Mouse (Mus musculus) liver, embryonic 11.5 days (tissue): ENCODE results near the gene Gm43517. TPM values are rescaled to one million over a fixed set of nuclear protein-coding genes. Genes with fewer than 3 reads are reported as not detected.

Source experiments
- ATAC-seq: fragments of 200-750 bp; cut with Nextera tagmentation; replicated peaks from 2 replicates; pipeline ENCODE4 v1.8.0; 2017; ENCODE audit warnings: moderate number of reproducible peaks, mild to moderate bottlenecking, moderate TSS enrichment, moderate library complexity; ENCODE audit not compliant: low FRiP score
- DNase-seq: peaks from one replicate; pipeline ENCODE4 v3.0.0-alpha.2; 2017; ENCODE audit warnings: low spot score
- H3K27ac ChIP-seq: fragments of 300-500 bp; sonication (generic); 2 replicates; pipeline ENCODE4 v1.5.1; 2014; ENCODE audit warnings: mild to moderate bottlenecking, low read depth, low read length, control low read depth
- H3K27me3 ChIP-seq: fragments of 300-500 bp; sonication (generic); replicated peaks from 2 replicates; pipeline ENCODE4 v1.6.1; 2014; ENCODE audit warnings: low read length, mixed read lengths; ENCODE audit not compliant: control insufficient read depth, insufficient read depth
- H3K36me3 ChIP-seq: fragments of 300-500 bp; sonication (generic); 2 replicates; pipeline ENCODE4 v1.6.1; 2014; ENCODE audit warnings: mild to moderate bottlenecking, low read length, moderate library complexity, mixed read lengths; ENCODE audit not compliant: control insufficient read depth, insufficient read depth
- H3K4me1 ChIP-seq: fragments of 300-500 bp; sonication (generic); replicated peaks from 2 replicates; pipeline ENCODE4 v1.6.1; 2014; ENCODE audit warnings: low read length, mixed read lengths; ENCODE audit not compliant: control insufficient read depth, insufficient read depth
- H3K4me2 ChIP-seq: fragments of 300-500 bp; sonication (generic); 2 replicates; pipeline ENCODE4 v1.6.1; 2014; ENCODE audit warnings: mild to moderate bottlenecking, control low read depth, moderate library complexity
- H3K4me3 ChIP-seq: fragments of 300-500 bp; sonication (generic); 2 replicates; pipeline ENCODE4 v1.5.1; 2014; ENCODE audit warnings: low read depth, low read length, control low read depth
- H3K9ac ChIP-seq: fragments of 300-500 bp; sonication (generic); 2 replicates; pipeline ENCODE4 v1.6.1; 2014; ENCODE audit warnings: low read depth, low read length, control low read depth
- H3K9me3 ChIP-seq: fragments of 300-500 bp; sonication (generic); 2 replicates; pipeline ENCODE4 v1.6.1; 2016; ENCODE audit warnings: low read length, inconsistent platforms, mixed read lengths; ENCODE audit not compliant: control insufficient read depth
- WGBS: fragments of 180-500 bp; shearing (Covaris S2); extraction: QIAGEN DNeasy Blood & Tissue Kit; methylation state at CpG from one replicate; pipeline ENCODE4 v1.1.7; 2014; 5-methylcytosine and 5-hydroxymethylcytosine counted together
- polyA plus RNA-seq: library from polyadenylated mRNA; unstranded; fragments of >200 nt; fragmentation: Nextera tagmentation; extraction: Ambion mirVana; gene quantifications from 2 replicates; pipeline ENCODE4 v1.2.1, GENCODE M21; 2014

Gene Gm43517
- polyA plus RNA-seq, 1 experiment from 2014 or later, result not detected

DNA sequence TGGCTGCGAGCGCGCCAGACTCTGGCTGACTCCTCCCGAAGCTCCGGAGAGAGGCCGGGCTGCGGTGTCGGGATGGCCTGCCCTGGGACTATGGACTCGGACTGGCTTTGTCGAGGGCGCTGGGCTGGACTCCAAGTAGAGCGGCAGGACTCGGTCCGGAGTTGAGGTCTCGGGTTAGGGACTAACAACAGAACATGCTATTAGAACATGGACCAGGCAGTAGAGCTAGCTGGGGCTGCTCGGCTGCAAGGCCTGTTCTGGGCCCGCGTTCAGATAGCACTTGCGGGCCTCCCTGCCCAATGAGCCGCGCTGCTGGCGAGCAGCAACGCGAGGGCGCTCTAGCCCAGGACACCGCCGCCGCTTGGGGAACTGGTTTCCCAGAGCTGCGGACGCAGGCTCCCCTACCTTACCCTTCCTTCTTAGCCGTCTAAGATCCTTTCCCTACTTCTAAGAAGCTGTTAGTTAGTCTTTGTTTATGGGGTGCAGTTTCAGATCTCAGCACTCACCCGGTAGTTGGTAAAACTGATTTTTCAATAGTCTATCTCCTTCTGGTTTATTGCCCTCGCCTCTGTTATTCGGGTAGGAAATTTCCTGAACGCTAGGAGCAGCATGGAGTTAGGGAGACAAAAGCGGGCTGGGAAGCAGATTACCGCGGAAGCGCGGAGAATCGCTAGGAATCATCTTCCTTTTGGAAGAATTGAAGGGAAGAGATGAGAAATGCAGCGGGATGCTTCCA lies 6.5 kb downstream of the Gm43517 start:
- WGBS, result under 1% methylated on average over 42 of the region's 42 CpGs
- no peak overlapping the region for H3K27ac ChIP-seq
- no peaks in the 10 kb centered on the region for H3K9me3 ChIP-seq
- DNase-seq, result no peak
- H3K4me2 ChIP-seq, result 0 out of 2 replicates have a peak overlapping the region, but pooled peaks have one; percentile 14
- no peak overlapping the region for H3K4me3 ChIP-seq
- H3K27me3 ChIP-seq, result peaks cover 67% of the 10 kb centered on the region
- ATAC-seq, result peak; percentile 74
- no peaks in the 10 kb centered on the region for H3K4me1 ChIP-seq
- no peak overlapping the region for H3K9ac ChIP-seq
- no peaks in the 10 kb centered on the region for H3K36me3 ChIP-seq

DNA sequence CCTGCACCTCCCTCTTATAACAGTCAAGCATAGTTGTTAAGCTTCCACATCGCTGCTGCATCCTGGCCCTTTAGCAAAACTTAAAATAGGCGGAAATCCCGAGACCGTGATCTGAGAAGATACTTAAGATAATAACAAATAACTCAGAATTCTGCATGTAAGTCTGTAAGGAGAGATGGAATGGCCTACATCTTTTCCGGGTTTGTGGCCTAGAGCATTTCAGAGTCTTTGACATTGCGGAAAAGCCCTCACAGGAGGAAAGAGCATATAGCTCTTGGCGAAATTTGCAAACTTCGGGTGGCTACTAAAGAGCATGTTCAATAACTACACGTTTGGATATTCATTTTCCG lies 7.0 kb downstream of the Gm43517 start:
- Histone ChIP-seq H3K9ac (no peak overlapping the region), H3K27ac (no peak overlapping the region), H3K9me3 (no peaks in the 10 kb centered on the region), H3K36me3 (no peaks in the 10 kb centered on the region), H3K27me3 (peaks cover 70% of the 10 kb centered on the region), H3K4me1 (no peaks in the 10 kb centered on the region), H3K4me3 (no peak overlapping the region), H3K4me2 (no peak overlapping the region)
- no peak for DNase-seq
- no peak for ATAC-seq
- 4% methylated on average over 10 of the region's 10 CpGs for WGBS

DNA sequence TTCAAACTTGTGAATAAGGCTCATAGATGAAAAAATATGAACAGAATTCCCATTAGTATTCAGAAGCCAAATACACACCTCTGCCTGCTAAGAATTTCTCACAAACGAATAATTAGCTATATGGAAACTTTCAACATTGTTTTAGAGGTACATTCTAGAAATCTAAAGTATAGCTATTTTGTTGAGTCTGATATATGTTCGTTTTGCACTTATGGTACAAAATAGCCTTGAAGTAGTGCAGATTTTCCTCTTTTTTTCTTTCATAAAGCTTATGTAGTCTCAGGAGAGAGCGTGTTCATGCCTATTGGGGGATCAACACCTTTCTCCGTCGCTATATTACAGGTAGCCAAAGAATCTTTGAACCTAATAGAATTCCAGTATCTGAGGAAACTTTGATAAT lies 7.9 kb downstream of the Gm43517 start:
- H3K4me3 ChIP-seq, result no peak overlapping the region
- WGBS, result 5% methylated on average over 5 of the region's 5 CpGs
- H3K4me2 ChIP-seq, result no peak overlapping the region
- H3K27ac ChIP-seq, result no peak overlapping the region
- DNase-seq, result no peak
- no peak for ATAC-seq
- no peaks in the 10 kb centered on the region for H3K9me3 ChIP-seq
- H3K4me1 ChIP-seq, result no peaks in the 10 kb centered on the region
- H3K27me3 ChIP-seq, result peaks cover 75% of the 10 kb centered on the region
- H3K9ac ChIP-seq, result no peak overlapping the region
- no peaks in the 10 kb centered on the region for H3K36me3 ChIP-seq

DNA sequence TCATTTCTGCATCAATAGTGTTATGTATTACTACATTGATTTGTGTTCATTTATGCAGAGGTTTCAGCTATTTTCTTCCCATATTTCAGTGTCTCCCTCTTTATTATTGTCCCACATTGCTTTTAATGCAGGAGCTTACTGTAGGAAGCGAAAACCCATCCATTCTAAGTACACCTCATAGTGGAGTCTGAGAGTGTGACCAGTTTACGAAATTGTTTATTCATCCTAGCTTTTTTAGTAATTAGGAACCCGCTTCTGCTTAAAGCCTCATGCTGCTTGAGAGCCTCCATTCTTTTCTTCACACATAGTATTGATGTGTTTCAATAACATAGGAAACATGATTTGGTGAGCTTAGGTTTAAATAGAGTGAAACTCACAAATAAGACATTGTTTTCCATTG lies 8.7 kb downstream of the Gm43517 start:
- Histone ChIP-seq H3K36me3 (no peaks in the 10 kb centered on the region), H3K4me2 (no peak overlapping the region), H3K9ac (no peak overlapping the region), H3K27ac (no peak overlapping the region), H3K4me3 (no peak overlapping the region), H3K9me3 (no peaks in the 10 kb centered on the region), H3K27me3 (peaks cover 75% of the 10 kb centered on the region), H3K4me1 (no peaks in the 10 kb centered on the region)
- WGBS, result 15% methylated on average over 3 of the region's 3 CpGs
- DNase-seq (no peak), ATAC-seq (no peak)

DNA sequence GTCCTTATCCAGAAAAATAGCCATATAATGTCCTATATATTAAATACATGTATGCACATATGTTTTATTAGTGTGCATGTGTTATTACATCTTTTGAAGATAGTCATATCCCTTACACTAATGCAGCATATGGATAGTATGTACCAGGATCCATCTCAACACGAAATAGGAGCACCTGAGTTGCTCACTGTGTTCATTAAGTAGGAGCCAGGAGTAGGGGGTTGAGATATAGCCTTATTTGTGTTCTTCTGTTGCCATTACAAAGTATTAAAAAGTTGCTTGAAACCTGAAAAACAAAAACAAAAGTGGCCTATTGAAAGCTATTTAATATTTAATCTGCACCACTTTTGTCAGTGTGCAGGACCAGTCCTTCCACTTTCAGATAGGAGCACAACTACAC lies 9.2 kb downstream of the Gm43517 start:
- H3K9me3 ChIP-seq, result no peaks in the 10 kb centered on the region
- ATAC-seq, result no peak
- H3K4me1 ChIP-seq, result no peaks in the 10 kb centered on the region
- no peak overlapping the region for H3K9ac ChIP-seq
- H3K36me3 ChIP-seq, result no peaks in the 10 kb centered on the region
- no peak for DNase-seq
- no peak overlapping the region for H3K4me3 ChIP-seq
- WGBS, result 11% methylated on average over 1 of the region's 1 CpGs
- H3K27me3 ChIP-seq, result peaks cover 78% of the 10 kb centered on the region
- H3K4me2 ChIP-seq, result no peak overlapping the region
- H3K27ac ChIP-seq, result no peak overlapping the region

DNA sequence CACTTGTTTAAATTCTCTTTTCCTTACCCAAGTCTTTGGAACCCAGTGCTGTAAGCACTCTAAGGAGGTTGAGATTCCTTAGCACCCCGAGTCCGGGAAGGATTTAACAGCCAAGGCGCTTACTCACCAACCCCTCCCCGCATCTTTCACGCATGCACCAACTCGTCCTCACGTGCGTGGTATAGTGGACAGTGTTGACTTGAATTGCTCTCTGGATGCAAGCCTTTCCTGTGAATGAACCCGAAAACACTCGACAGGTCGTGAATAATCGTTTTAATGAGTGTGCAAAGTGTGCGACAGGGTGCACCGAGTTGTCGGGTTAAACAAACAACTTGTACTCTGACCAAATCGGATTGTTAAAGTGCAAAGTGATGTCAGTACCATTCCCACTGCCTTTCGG lies 9.9 kb downstream of the Gm43517 start:
- Histone ChIP-seq H3K9ac (no peak overlapping the region), H3K27me3 (peaks cover 77% of the 10 kb centered on the region), H3K9me3 (no peaks in the 10 kb centered on the region), H3K27ac (no peak overlapping the region), H3K4me1 (no peaks in the 10 kb centered on the region), H3K4me2 (no peak overlapping the region), H3K36me3 (no peaks in the 10 kb centered on the region), H3K4me3 (no peak overlapping the region)
- no peak for ATAC-seq
- 2% methylated on average over 17 of the region's 17 CpGs for WGBS
- no peak for DNase-seq

DNA sequence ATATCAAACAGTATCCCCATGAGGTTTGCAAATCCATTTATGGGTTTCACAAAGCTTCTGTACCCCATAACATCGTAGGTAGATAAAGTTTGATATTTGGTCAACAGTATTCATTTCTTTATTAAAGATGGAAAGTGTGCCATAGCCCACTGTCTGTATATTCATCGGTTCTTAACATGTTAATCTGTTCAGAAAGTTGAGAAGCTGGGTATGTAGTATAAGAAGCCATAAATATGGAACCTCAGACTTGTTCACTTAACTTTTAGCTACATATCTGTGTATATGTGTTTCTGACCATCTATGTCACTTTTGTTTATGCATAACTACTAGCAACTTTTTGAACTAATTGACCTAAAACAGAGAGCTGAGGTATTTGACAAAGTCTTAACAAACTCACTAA lies 11.0 kb downstream of the Gm43517 start:
- no peaks in the 10 kb centered on the region for H3K4me1 ChIP-seq
- H3K4me2 ChIP-seq, result no peak overlapping the region
- H3K36me3 ChIP-seq, result no peaks in the 10 kb centered on the region
- no peak overlapping the region for H3K9ac ChIP-seq
- ATAC-seq (no peak), DNase-seq (no peak)
- no peak overlapping the region for H3K4me3 ChIP-seq
- peaks cover 77% of the 10 kb centered on the region for H3K27me3 ChIP-seq
- no peak overlapping the region for H3K27ac ChIP-seq
- H3K9me3 ChIP-seq, result no peaks in the 10 kb centered on the region
- WGBS, result 16% methylated on average over 2 of the region's 2 CpGs

DNA sequence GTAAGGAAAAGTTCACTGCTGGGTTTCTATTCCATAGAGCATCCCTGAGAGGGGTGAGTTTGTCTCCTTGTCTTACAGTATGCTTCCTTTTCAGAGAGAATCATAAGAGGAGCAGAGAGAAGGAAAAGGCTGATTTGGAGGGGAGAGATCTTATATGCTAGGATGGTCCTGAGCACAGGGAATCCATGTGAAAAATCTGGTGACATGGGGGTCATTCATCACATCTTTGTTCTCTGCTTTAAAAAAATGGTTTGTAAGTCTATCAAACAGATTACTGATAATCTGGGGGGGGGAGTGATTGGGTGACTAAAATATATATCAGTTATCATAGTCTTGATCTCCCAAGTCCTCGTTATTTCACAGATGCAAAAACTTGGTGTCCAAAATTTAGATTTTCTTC lies 11.8 kb downstream of the Gm43517 start:
- no peaks in the 10 kb centered on the region for H3K36me3 ChIP-seq
- no peak overlapping the region for H3K4me2 ChIP-seq
- ATAC-seq (no peak), DNase-seq (no peak)
- no peak overlapping the region for H3K9ac ChIP-seq
- WGBS, result 20% methylated on average over 1 of the region's 1 CpGs
- no peaks in the 10 kb centered on the region for H3K9me3 ChIP-seq
- no peaks in the 10 kb centered on the region for H3K4me1 ChIP-seq
- H3K27ac ChIP-seq, result no peak overlapping the region
- H3K4me3 ChIP-seq, result no peak overlapping the region
- H3K27me3 ChIP-seq, result peaks cover 77% of the 10 kb centered on the region

DNA sequence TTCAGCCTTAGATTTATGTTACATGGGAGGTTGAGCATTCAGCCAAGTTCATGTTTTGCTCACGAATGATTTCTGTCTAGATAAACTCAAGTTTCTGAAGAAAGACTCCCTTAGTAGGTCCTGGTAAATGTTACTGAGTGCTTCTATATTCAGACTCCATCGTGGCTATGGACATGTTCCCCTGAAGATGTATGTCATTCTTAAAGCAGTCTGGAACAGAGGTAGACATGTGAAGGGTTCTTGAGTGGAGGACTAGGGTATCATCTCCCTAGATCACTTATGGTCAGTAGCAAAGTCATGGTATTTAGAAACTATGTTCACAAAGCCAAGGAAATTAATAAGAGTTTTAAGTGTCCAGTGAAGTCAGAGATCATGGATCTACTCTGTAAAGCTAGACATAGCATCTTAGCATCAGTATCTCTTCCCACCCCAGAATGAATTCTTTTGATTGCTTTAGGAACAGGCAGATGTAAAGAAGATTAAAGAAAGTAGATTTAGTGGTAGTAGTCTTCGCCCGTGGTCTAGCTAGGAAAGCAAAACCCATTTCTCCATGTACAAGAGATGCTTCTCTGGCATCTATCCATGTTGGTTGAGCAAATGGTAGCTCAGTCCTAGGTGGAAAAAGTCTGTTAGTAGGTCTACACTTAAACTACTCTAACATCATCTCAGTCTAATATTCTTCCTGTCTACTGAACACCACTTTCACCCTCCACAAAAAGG lies 12.6 kb downstream of the Gm43517 start:
- no peak for ATAC-seq
- Histone ChIP-seq H3K27me3 (peaks cover 71% of the 10 kb centered on the region), H3K27ac (no peak overlapping the region), H3K4me1 (no peaks in the 10 kb centered on the region), H3K4me3 (no peak overlapping the region), H3K36me3 (no peaks in the 10 kb centered on the region), H3K9me3 (no peaks in the 10 kb centered on the region), H3K4me2 (no peak overlapping the region), H3K9ac (no peak overlapping the region)
- DNase-seq, result no peak
- WGBS, result 23% methylated on average over 4 of the region's 4 CpGs
